Mouse (Mus musculus) erythroblast, embryonic 14.5 days (primary cell): ENCODE measurements around the gene Slc51a. TPM values are rescaled to one million over a fixed set of nuclear protein-coding genes. Genes with fewer than 3 reads are reported as not detected.
A peak's percentile ranks its signal among the peaks of the same experiment; 100 is the strongest.

Experiments
- H3K27me3 ChIP-seq: 2 replicates; pipeline ENCODE4 v1.6.1; 2012; ENCODE audit warnings: inconsistent platforms; ENCODE audit not compliant: control insufficient read depth
- H3K36me3 ChIP-seq: 2 replicates; pipeline ENCODE4 v1.6.1; 2012; ENCODE audit warnings: mild to moderate bottlenecking, inconsistent platforms; ENCODE audit not compliant: control insufficient read depth
- H3K4me1 ChIP-seq: 2 replicates; pipeline ENCODE4 v1.6.1; 2012; ENCODE audit warnings: inconsistent platforms; ENCODE audit not compliant: control insufficient read depth
- H3K4me3 ChIP-seq: replicated peaks from 2 replicates; pipeline ENCODE3; 2012; ENCODE audit warnings: moderate library complexity, mild to moderate bottlenecking, inconsistent platforms
- H3K9me3 ChIP-seq: 2 replicates; pipeline ENCODE4 v1.6.1; 2012; ENCODE audit warnings: low read length, inconsistent platforms, mixed read lengths; ENCODE audit not compliant: control insufficient read depth
- GATA1 ChIP-seq: IDR thresholded peaks from 2 replicates; pipeline ENCODE4 v1.6.1; 2012; ENCODE audit warnings: low read length, inconsistent platforms, mixed read lengths
- TAL1 ChIP-seq: IDR thresholded peaks from 3 replicates; pipeline ENCODE4 v1.6.1; 2012; ENCODE audit warnings: low read length, inconsistent platforms, mixed read lengths
- polyA plus RNA-seq: library from polyadenylated mRNA; stranded (reverse); fragments of >175 nt; gene quantifications from 2 replicates; pipeline ENCODE4 v1.2.3, GENCODE M21; 2012

The Slc51a gene
- polyA plus RNA-seq, 1 experiment = not detected

DNA sequence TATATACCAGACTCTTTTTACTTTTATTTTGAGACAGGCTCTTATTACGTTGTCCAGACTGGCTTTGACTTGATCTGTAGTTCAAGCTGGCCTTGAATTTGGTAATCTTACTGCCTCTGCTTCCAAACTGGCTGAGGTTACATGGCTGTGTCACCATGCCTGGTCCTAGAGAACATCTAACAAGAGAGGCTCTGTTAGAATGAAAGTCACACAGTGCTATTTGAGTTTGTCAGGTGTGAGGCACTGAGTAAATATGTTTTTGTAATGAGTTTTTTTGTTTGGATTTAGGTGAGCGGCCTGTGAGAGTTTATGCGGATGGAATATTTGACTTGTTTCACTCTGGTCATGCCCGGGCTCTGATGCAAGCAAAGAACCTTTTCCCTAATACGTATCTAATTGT is 26.0 kb downstream of the Slc51a start:
- Histone ChIP-seq H3K36me3 (peaks cover 92% of the 10 kb centered on the region), H3K4me3 (no peak overlapping the region), H3K9me3 (no peaks in the 10 kb centered on the region), H3K4me1 (peaks cover 27% of the 10 kb centered on the region), H3K27me3 (no peaks in the 10 kb centered on the region)
- TF ChIP-seq GATA1 (no peak), TAL1 (no peak)

DNA sequence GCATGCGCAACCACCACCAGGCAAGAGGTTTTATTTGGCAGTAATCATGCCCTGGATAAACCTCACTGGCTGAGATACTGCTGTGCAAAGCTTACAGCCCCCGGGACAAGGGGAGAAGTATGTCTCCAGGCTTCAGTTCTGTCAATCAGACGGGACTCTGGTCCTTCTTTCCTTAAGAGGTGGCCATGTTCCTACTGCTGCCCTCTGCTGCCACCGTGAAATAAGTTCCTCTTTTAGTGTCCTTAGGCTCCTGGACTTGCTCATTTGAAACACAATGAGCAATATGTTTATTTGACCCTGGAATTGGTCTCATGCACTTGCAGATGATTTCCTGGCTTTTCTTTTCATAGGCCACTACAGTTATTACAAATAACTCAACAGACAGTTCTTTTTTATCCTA is 27.2 kb downstream of the Slc51a start:
- no peak overlapping the region for H3K4me3 ChIP-seq
- H3K27me3 ChIP-seq = no peaks in the 10 kb centered on the region
- H3K9me3 ChIP-seq = 0 out of 2 replicates have a peak, but pooled peaks cover 2% of the 10 kb centered on the region
- peaks cover 92% of the 10 kb centered on the region for H3K36me3 ChIP-seq
- TF ChIP-seq GATA1 = no peak
- no peak for TF ChIP-seq TAL1
- H3K4me1 ChIP-seq = peaks cover 39% of the 10 kb centered on the region

DNA sequence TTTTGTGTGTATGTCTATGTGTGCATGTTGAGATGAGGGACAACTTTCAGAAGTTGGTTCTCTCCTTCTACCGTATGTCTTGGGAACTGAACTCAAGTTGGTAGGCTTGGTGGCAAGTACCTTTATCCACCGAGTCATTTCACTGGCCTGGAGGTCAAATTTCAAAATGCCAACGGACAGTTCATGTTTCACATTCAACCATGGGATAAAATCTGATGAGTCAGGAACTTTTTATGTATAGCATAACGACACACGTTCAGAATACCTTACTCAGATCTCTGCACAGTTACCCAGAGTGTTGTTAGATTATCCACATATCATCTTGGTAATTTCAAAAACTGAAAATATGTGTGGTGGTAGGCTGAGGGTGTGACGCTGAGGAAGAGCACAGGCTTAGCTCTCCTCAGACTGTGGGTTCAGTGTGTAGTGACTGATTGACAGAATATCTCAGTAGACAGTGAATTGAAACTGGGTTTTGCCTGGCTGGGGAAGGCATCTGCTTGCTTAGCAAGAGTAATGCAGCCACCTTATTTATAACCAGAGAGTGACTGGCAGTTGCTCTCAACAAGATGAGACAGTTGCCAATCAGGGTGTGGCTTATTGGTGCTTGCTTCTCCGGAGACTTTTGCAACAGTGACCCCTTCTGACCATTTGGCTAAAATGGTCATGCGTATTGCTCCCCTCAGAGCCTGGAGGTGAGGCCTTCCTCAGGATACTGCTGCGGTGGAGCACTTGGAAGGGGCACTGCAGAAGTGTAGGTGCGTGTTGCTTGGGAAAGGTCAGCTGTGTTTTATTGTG is 29.9 kb downstream of the Slc51a start:
- H3K4me3 ChIP-seq = no peak overlapping the region
- H3K36me3 ChIP-seq = peaks cover 94% of the 10 kb centered on the region
- TF ChIP-seq GATA1 (no peak), TAL1 (no peak)
- H3K4me1 ChIP-seq = peaks cover 45% of the 10 kb centered on the region
- peaks cover 2% of the 10 kb centered on the region; the same call in 1 of the 2 replicates for H3K9me3 ChIP-seq
- H3K27me3 ChIP-seq = no peaks in the 10 kb centered on the region

DNA sequence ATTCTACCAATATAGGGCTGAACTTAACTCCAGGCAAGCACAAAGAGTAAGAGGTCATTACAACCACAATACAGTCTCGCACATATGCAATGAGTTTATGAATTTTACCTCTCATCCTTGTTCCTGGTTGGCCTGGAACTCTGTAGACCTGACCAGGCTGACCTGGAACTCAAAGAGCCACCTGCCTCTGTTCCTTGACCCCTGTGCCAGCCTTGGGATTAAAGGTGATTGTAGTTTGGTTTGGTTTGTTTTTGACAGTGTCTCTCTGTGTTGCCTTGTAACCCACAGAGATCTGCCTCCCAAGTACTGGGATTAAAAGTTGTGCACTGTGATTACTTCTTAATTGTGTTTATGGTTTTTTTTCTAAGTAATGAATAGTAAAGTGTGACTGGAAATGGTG is 30.9 kb downstream of the Slc51a start:
- H3K9me3 ChIP-seq = peaks cover 2% of the 10 kb centered on the region; the same call in 1 of the 2 replicates
- H3K36me3 ChIP-seq = peaks cover 94% of the 10 kb centered on the region
- no peak overlapping the region for H3K4me3 ChIP-seq
- no peaks in the 10 kb centered on the region for H3K27me3 ChIP-seq
- no peak for TF ChIP-seq TAL1
- TF ChIP-seq GATA1 = no peak
- H3K4me1 ChIP-seq = peaks cover 53% of the 10 kb centered on the region

DNA sequence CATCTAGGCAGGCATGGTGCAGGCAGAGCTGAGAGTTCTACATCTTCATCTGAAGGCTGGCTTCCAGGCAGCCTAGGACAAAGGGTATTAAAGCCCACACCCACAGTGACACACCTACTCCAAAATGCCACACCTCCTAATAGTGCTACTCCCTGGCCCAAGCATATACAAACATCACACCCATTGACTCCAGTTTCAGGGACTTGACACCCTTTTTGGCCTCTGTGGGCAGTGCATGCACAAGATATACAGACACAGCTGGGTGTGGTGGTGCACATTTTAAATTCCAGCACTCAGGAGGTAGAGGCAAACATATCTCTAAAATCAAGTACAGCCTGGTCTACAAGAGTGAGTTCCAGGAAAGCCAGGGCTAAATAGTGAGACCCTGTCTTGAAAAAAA is 31.6 kb downstream of the Slc51a start:
- Histone ChIP-seq H3K27me3 (no peaks in the 10 kb centered on the region), H3K4me3 (no peak overlapping the region), H3K4me1 (peaks cover 60% of the 10 kb centered on the region), H3K9me3 (peaks cover 2% of the 10 kb centered on the region; the same call in 1 of the 2 replicates), H3K36me3 (peaks cover 95% of the 10 kb centered on the region)
- TF ChIP-seq GATA1 (no peak), TAL1 (no peak)

DNA sequence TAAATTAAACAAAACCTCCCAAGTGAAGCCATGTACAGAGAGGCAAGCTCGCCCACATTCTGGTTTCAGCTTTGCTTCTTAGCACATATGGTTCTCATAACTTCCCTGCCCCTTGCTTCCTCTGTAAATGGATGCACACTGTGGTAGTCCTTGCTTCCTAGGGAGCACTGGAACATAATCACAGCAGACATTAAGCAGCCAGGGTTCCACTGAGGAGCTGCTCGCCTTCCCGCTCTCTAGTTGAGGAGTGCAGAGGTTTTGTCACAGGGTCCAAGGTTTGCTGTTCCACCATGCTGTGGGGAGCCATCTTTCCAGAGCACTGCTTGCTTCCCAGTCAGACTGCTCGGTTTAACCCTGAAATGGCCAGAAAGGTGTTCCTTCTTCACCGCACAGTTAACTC is 33.0 kb downstream of the Slc51a start:
- TF ChIP-seq TAL1 (no peak), GATA1 (no peak)
- H3K4me1 ChIP-seq = peaks cover 74% of the 10 kb centered on the region
- no peaks in the 10 kb centered on the region for H3K27me3 ChIP-seq
- H3K4me3 ChIP-seq = no peak overlapping the region
- peaks cover 2% of the 10 kb centered on the region; the same call in 1 of the 2 replicates for H3K9me3 ChIP-seq
- peaks cover 90% of the 10 kb centered on the region for H3K36me3 ChIP-seq

DNA sequence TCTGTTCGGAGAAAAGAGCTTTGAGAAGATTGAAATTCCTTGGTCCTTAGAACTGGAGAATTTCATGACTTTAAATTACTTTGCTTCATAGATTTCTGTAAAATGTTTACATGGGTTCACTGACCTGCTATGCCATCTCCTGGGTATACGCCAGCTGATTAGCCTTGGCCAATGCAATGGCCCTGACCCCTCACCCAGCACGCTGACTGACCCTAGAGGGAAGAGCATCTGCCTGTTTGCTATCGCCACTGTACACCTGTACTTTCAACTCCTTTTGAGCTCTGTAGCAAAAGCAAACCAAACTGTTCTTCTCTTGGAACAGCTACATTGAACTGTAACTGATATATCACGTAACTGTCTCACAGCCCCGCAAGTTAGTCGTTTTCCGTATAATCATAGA is 34.6 kb downstream of the Slc51a start:
- Histone ChIP-seq H3K36me3 (peaks cover 80% of the 10 kb centered on the region), H3K4me1 (peaks cover 87% of the 10 kb centered on the region)

DNA sequence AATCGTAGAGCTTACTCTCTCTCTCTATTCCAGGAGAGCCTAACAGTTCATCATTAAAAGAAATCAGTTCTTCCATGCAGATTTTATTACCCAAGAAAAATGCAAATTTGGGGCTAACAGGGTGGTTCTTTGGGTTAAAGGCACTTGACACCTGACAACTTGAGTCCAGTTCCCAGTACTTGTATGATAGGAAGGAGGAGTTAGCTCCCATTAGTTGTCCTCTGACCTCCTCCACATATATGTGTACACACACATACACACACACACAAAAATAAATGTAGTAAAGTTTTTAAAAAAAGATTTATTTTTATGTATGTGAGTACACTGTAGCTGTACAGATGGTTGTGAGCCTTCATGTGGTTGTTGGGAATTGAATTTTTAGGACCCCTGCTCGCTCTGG is 37.5 kb downstream of the Slc51a start:
- TF ChIP-seq TAL1 = no peak
- TF ChIP-seq GATA1 = no peak
- H3K36me3 ChIP-seq = peaks cover 82% of the 10 kb centered on the region
- H3K9me3 ChIP-seq = no peaks in the 10 kb centered on the region; the same call in 1 of the 2 replicates
- peak overlapping the region; percentile 57 for H3K4me3 ChIP-seq
- H3K27me3 ChIP-seq = no peaks in the 10 kb centered on the region
- H3K4me1 ChIP-seq = peaks cover 89% of the 10 kb centered on the region

More for the DNA sequence above, 34.6 kb downstream of the Slc51a start:
- Histone ChIP-seq H3K4me3 (no peak overlapping the region), H3K27me3 (no peaks in the 10 kb centered on the region), H3K9me3 (peaks cover 2% of the 10 kb centered on the region; the same call in 1 of the 2 replicates)
- TF ChIP-seq TAL1 = no peak

DNA sequence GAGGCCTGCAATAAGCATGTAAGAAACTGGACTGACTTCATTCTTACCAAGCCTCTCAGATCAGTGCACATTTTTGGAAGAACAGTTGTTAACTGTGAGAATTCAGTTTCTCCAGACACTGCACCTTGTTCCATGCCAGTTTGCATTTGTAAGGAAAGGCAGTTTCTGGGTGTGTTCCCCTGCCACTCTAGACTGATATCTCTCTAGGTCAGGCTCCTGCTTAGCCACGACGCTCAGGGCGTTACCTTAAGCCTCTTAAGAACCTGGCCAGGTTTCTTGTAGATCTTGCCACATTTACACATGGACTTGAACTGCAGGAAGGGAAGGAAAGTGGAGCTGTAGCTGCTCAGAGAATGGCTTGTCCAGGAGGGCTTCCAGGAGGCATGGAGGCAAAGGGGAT is 38.0 kb downstream of the Slc51a start:
- Histone ChIP-seq H3K9me3 (no peaks in the 10 kb centered on the region; the same call in 1 of the 2 replicates), H3K4me1 (peaks cover 89% of the 10 kb centered on the region), H3K4me3 (peak overlapping the region; percentile 57), H3K27me3 (no peaks in the 10 kb centered on the region), H3K36me3 (peaks cover 81% of the 10 kb centered on the region)
- peak; percentile 73 for TF ChIP-seq TAL1
- TF ChIP-seq GATA1 = peak; percentile 50; the same call in 1 of the 2 replicates
